Mouse (Mus musculus) kidney, postnatal 0 days (tissue): Measurements from ENCODE around the gene Gm12887. TPM values are rescaled to one million over a fixed set of nuclear protein-coding genes. Genes with fewer than 3 reads are reported as not detected.

Experiments
- ATAC-seq: fragments of 200-750 bp; cut with Nextera tagmentation; replicated peaks from 2 replicates; pipeline ENCODE4 v1.8.0; 2017; ENCODE audit warnings: low read depth, moderate number of reproducible peaks, moderate TSS enrichment, moderate library complexity; ENCODE audit not compliant: low FRiP score
- DNase-seq: peaks from one replicate; pipeline ENCODE4 v3.0.0-alpha.2; 2016; ENCODE audit warnings: low spot score
- H3K27ac ChIP-seq: fragments of 300-500 bp; sonication (generic); 2 replicates; pipeline ENCODE4 v1.5.1; 2014; ENCODE audit warnings: mild to moderate bottlenecking
- H3K27me3 ChIP-seq: fragments of 300-500 bp; sonication (generic); 2 replicates; pipeline ENCODE4 v1.6.1; 2014; ENCODE audit warnings: low read length, mixed read lengths; ENCODE audit not compliant: insufficient read depth
- H3K36me3 ChIP-seq: fragments of 300-500 bp; sonication (generic); 2 replicates; pipeline ENCODE4 v1.6.1; 2014; ENCODE audit warnings: low read length, mixed read lengths; ENCODE audit not compliant: insufficient read depth
- H3K4me1 ChIP-seq: fragments of 300-500 bp; sonication (generic); replicated peaks from 2 replicates; pipeline ENCODE4 v1.6.1; 2014; ENCODE audit warnings: antibody characterized with exemption, low read length, mixed read lengths; ENCODE audit not compliant: insufficient read depth
- H3K4me2 ChIP-seq: fragments of 300-500 bp; sonication (generic); 2 replicates; pipeline ENCODE4 v1.6.1; 2014; ENCODE audit warnings: mild to moderate bottlenecking, low read length, moderate library complexity, mixed read lengths
- H3K4me3 ChIP-seq: fragments of 300-500 bp; sonication (generic); replicated peaks from 2 replicates; pipeline ENCODE4 v1.5.1; 2014; ENCODE audit warnings: low read depth, low read length
- H3K9ac ChIP-seq: fragments of 300-500 bp; sonication (generic); 2 replicates; pipeline ENCODE4 v1.6.1; 2014; ENCODE audit warnings: low read depth, low read length
- H3K9me3 ChIP-seq: fragments of 300-500 bp; sonication (generic); replicated peaks from 2 replicates; pipeline ENCODE4 v1.6.1; 2016; ENCODE audit warnings: low read length, inconsistent platforms, mixed read lengths
- CTCF ChIP-seq: IDR thresholded peaks from 2 replicates; pipeline ENCODE4 v1.5.1; 2016; ENCODE audit warnings: antibody characterized with exemption, low read depth, mild to moderate bottlenecking, moderate library complexity
- WGBS: fragments of 180-500 bp; shearing (Covaris S2); extraction: QIAGEN DNeasy Blood & Tissue Kit; methylation state at CpG from one replicate; pipeline ENCODE4 v1.1.7; 2014; 5-methylcytosine and 5-hydroxymethylcytosine counted together
- polyA plus RNA-seq: library from polyadenylated mRNA; unstranded; fragments of >200 nt; fragmentation: Nextera tagmentation; extraction: Ambion mirVana; gene quantifications from 2 replicates; pipeline ENCODE4 v1.2.1, GENCODE M21; 2015

Gm12887 gene
- not detected in 2 replicates for polyA plus RNA-seq

- no peak for TF ChIP-seq CTCF
- no peak within 1 kb of the TSS for H3K9ac ChIP-seq
- ATAC-seq (no peak), DNase-seq (no peak)
- WGBS = 46% methylated on average over 2 of the region's 2 CpGs
- H3K27me3 ChIP-seq = no peaks in the 10 kb centered on the region
- H3K36me3 ChIP-seq = no peaks in the 10 kb centered on the region
- H3K9me3 ChIP-seq = no peaks in the 10 kb centered on the region; the same call in 1 of the 2 replicates
- no peaks in the 10 kb centered on the region for H3K4me1 ChIP-seq
- H3K4me2 ChIP-seq = no peak within 1 kb of the TSS
- no peak within 1 kb of the TSS for H3K4me3 ChIP-seq
- H3K27ac ChIP-seq = no peak within 1 kb of the TSS
These were observed at the start of gene Gm12887 for GRCm38 (mm10) chr4:121622003-121622402. Gm12887 (minus strand) TSS chr4:121622103.

- TF ChIP-seq CTCF = no peak
- Histone ChIP-seq H3K4me2 (no peak overlapping the region), H3K9me3 (no peaks in the 10 kb centered on the region), H3K9ac (no peak overlapping the region), H3K27ac (no peak overlapping the region), H3K36me3 (no peaks in the 10 kb centered on the region), H3K4me3 (no peak overlapping the region), H3K27me3 (no peaks in the 10 kb centered on the region), H3K4me1 (no peaks in the 10 kb centered on the region)
- no peak for ATAC-seq
- DNase-seq = no peak
- WGBS = 74% methylated on average over 1 of the region's 1 CpGs
These were observed 35.1 kb upstream of the Gm12887 start for GRCm38 (mm10) chr4:121657040-121657439.

Other genes with a start within 250 kb of the Gm12887 start
- not detected in 2 replicates for gene Gm12886, start 199.0 kb downstream of the Gm12887 start, polyA plus RNA-seq